Mouse (Mus musculus) bone marrow, adult 2 months (tissue): Measurements from ENCODE around the gene Vamp4.

Experiments
- CTCF ChIP-seq: fragments of 200-500 bp; IDR thresholded peaks from 2 replicates; pipeline ENCODE4 v1.5.1; 2011; ENCODE audit warnings: low read length, control low read depth; ENCODE audit not compliant: control insufficient read depth, insufficient read depth
- POLR2A ChIP-seq: fragments of 200-500 bp; IDR thresholded peaks from 2 replicates; pipeline ENCODE4 v1.6.1; 2011; ENCODE audit warnings: low read depth, mild to moderate bottlenecking, control low read depth, low read length, borderline replicate concordance; ENCODE audit not compliant: control insufficient read depth

DNA sequence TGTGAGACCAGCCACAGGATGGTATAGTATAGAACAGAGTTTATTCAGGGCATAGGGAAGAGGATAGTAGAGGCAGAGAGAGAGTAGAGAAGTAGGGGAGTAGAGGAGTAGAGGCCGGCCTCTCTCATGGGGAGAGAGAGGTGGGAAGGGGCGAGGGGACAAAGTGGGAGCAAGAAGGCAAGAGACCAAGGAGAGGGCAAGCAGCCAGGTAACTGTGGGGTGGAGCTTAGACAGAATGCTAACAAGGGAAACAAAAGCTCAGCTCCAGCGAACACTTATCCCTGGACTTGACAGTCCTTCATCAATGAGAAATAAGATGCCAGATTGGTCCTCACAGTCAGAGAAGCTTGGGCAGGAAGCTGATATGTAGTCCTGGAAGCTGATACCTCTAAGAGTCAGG is 72.3 kb downstream of the Vamp4 start:
- TF ChIP-seq CTCF, result no peak
- TF ChIP-seq POLR2A, result no peak
